Mouse (Mus musculus): ENCODE measurements around the gene Zc2hc1b. TPM values are rescaled to one million over a fixed set of nuclear protein-coding genes. Genes with fewer than 3 reads are reported as not detected.
A peak's percentile ranks its signal among the peaks of the same experiment; 100 is the strongest.

Zc2hc1b gene
- polyA plus RNA-seq, 1 experiment from 2014 or later: not detected

DNA sequence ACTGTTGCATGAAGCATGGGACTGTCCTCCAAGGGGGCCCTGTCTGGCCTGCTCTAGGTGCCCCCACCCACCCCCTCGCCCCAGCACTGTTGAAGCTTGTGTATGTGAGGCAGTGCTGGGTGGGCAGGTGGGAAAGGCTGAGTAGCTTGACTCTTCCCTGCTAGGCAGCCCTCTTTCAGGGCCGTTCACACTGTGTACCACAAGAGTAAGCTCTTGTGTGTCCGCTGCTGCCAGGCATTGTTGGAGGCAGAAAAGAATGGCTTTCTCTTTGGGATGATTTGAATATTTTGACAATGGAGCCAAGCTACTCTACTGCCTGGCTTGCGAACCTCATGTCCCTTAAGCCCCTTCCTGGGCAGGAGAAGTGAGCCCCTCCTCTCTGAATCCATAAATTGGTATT, 62.8 kb downstream of the Zc2hc1b start:
- Histone ChIP-seq H3K9me3 (ENCODE audit: control insufficient read depth, low read length) (no peaks in the 10 kb centered on the region), H3K9ac (ENCODE audit: low read length) (no peak overlapping the region), H3K4me1 (ENCODE audit: control insufficient read depth in 2 of 2, insufficient read depth in 2 of 2, low read length in 2 of 2) (peaks cover 26 to 57% of the 10 kb centered on the region in 2 experiments), H3K4me2 (ENCODE audit: low read length) (no peak overlapping the region), H3K36me3 (ENCODE audit: control insufficient read depth, insufficient read depth, low read length) (peaks cover 50% of the 10 kb centered on the region), H3K27ac (replicated peaks in 1 of 2; ENCODE audit: control insufficient read depth in 1 of 2, insufficient read depth in 1 of 2, low read depth in 2 of 2, low read length in 2 of 2) (peak overlapping the region; percentile 9 to 24; a peak in 1 of 4 replicates), H3K4me3 (ENCODE audit: control insufficient read depth in 1 of 2, insufficient read depth in 1 of 2, low read depth in 1 of 2, low read length in 2 of 2) (no peak overlapping the region), H3K27me3 (ENCODE audit: control insufficient read depth, insufficient read depth, low read length) (no peaks in the 10 kb centered on the region)
- 78% methylated on average over 4 of the region's 4 CpGs for WGBS
- ATAC-seq (ENCODE audit: insufficient number of reproducible peaks, insufficient read depth, low FRiP score, low read depth): no peak

DNA sequence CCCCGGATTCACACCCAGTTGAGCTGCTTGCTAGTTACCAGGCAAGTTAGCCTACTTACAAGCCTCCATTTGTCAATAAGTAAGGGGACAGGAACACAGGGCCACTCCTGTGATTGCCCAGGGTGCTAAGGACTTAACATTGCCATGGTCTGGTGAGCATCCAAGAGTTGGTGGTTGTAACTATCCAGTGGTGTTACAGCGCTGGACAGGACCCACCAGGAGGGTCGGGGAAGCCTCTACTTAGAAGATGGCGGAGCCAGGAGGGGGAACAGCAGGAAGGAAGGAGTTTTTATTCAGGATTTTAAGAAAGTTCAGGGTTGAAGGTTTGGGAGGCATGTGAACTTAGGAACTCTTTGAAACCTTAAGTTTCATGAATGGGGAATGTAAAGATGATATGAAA, 64.2 kb downstream of the Zc2hc1b start:
- peaks cover 57% of the 10 kb centered on the region for H3K36me3 ChIP-seq (ENCODE audit: control insufficient read depth, insufficient read depth, low read length)
- H3K9me3 ChIP-seq (ENCODE audit: control insufficient read depth, low read length): no peaks in the 10 kb centered on the region
- H3K4me2 ChIP-seq (ENCODE audit: low read length): no peak overlapping the region
- no peak overlapping the region for H3K4me3 ChIP-seq (ENCODE audit: control insufficient read depth in 1 of 2, insufficient read depth in 1 of 2, low read depth in 1 of 2, low read length in 2 of 2)
- no peak overlapping the region for H3K9ac ChIP-seq (ENCODE audit: low read length)
- 84% methylated on average over 4 of the region's 4 CpGs for WGBS
- no peak for ATAC-seq (ENCODE audit: insufficient number of reproducible peaks, insufficient read depth, low FRiP score, low read depth)
- H3K27ac ChIP-seq (replicated peaks in 1 of 2; ENCODE audit: control insufficient read depth in 1 of 2, insufficient read depth in 1 of 2, low read depth in 2 of 2, low read length in 2 of 2): no peak overlapping the region
- peaks cover 25 to 64% of the 10 kb centered on the region in 2 experiments for H3K4me1 ChIP-seq (ENCODE audit: control insufficient read depth in 2 of 2, insufficient read depth in 2 of 2, low read length in 2 of 2)
- no peaks in the 10 kb centered on the region for H3K27me3 ChIP-seq (ENCODE audit: control insufficient read depth, insufficient read depth, low read length)

DNA sequence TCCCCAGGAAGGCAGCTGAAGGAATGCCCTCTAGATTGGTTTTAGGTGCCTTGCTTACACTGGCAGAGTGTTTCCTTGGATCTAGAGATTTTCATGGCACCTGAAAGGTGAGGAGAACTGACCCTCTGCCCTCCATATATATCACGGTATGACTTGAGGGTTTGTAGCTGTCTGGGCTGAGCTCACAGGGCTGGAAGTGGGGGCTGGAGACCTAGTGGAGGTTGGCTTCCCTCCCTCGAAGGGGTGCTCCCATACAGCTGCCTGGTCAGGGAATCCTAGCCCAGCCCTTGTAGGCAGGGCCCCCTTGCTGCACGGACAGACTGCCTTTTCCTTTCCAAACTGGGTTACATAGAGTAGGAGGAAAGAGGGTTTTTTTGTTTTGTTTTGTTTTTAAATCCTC, 65.0 kb downstream of the Zc2hc1b start:
- Histone ChIP-seq H3K27ac (replicated peaks in 1 of 2; ENCODE audit: control insufficient read depth in 1 of 2, insufficient read depth in 1 of 2, low read depth in 2 of 2, low read length in 2 of 2) (peak overlapping the region; percentile 1 to 64; a peak in 3 of 4 replicates), H3K4me3 (ENCODE audit: control insufficient read depth in 1 of 2, insufficient read depth in 1 of 2, low read depth in 1 of 2, low read length in 2 of 2) (no peak overlapping the region), H3K27me3 (ENCODE audit: control insufficient read depth, insufficient read depth, low read length) (no peaks in the 10 kb centered on the region), H3K4me1 (ENCODE audit: control insufficient read depth in 2 of 2, insufficient read depth in 2 of 2, low read length in 2 of 2) (peaks cover 23 to 65% of the 10 kb centered on the region in 2 experiments), H3K36me3 (ENCODE audit: control insufficient read depth, insufficient read depth, low read length) (peaks cover 60% of the 10 kb centered on the region), H3K9me3 (ENCODE audit: control insufficient read depth, low read length) (no peaks in the 10 kb centered on the region), H3K4me2 (ENCODE audit: low read length) (no peak overlapping the region), H3K9ac (ENCODE audit: low read length) (no peak overlapping the region)
- ATAC-seq (ENCODE audit: insufficient number of reproducible peaks, insufficient read depth, low FRiP score, low read depth): no peak
- 35% methylated on average over 3 of the region's 3 CpGs for WGBS

GRCm38 (mm10) chr10:13109781-13110180, 68.0 kb downstream of the Zc2hc1b start:
- Histone ChIP-seq H3K9ac (ENCODE audit: low read length) (peak overlapping the region; percentile 0; the same call in 1 of the 2 replicates), H3K4me3 (ENCODE audit: control insufficient read depth in 1 of 2, insufficient read depth in 1 of 2, low read depth in 1 of 2, low read length in 2 of 2) (no peak overlapping the region), H3K9me3 (ENCODE audit: control insufficient read depth, low read length) (no peaks in the 10 kb centered on the region), H3K4me1 (ENCODE audit: control insufficient read depth in 2 of 2, insufficient read depth in 2 of 2, low read length in 2 of 2) (peaks cover 18 to 61% of the 10 kb centered on the region in 2 experiments), H3K27me3 (ENCODE audit: control insufficient read depth, insufficient read depth, low read length) (no peaks in the 10 kb centered on the region), H3K36me3 (ENCODE audit: control insufficient read depth, insufficient read depth, low read length) (peaks cover 56% of the 10 kb centered on the region), H3K27ac (replicated peaks in 1 of 2; ENCODE audit: control insufficient read depth in 1 of 2, insufficient read depth in 1 of 2, low read depth in 2 of 2, low read length in 2 of 2) (peak overlapping the region; percentile 61 to 83), H3K4me2 (ENCODE audit: low read length) (no peak overlapping the region)
- 33% methylated on average over 1 of the region's 1 CpGs for WGBS
- ATAC-seq (ENCODE audit: insufficient number of reproducible peaks, insufficient read depth, low FRiP score, low read depth): peak; percentile 41; the same call in 1 of the 2 replicates

DNA sequence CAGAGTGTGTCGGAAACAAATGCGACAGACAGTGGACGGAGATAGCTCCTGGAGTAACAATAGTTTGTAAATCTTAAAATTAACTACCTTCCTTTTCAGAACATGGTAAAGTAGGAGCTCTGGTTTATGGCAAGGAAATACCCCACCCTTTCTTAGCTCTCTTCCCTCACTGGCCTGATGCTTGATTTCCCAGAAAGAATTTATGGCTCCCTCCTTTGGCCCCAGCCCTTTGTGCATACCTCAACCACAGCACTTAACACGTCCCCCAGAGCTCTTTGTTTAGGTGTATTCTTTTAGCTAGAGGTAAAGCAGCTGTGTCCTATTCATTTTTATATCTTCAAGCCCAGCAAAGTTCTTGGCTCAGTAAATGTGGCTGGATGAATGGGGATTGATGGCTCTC, 69.0 kb downstream of the Zc2hc1b start:
- peak overlapping the region; percentile 12 to 61; a peak in 2 of 4 replicates for H3K27ac ChIP-seq (replicated peaks in 1 of 2; ENCODE audit: control insufficient read depth in 1 of 2, insufficient read depth in 1 of 2, low read depth in 2 of 2, low read length in 2 of 2)
- WGBS: 54% methylated on average over 4 of the region's 4 CpGs

GRCm38 (mm10) chr10:13108021-13108548, 69.7 kb downstream of the Zc2hc1b start:
- no peaks in the 10 kb centered on the region for H3K27me3 ChIP-seq (ENCODE audit: control insufficient read depth, insufficient read depth, low read length)
- H3K36me3 ChIP-seq (ENCODE audit: control insufficient read depth, insufficient read depth, low read length): peaks cover 43% of the 10 kb centered on the region
- ATAC-seq (ENCODE audit: insufficient number of reproducible peaks, insufficient read depth, low FRiP score, low read depth): no peak
- no peaks in the 10 kb centered on the region for H3K9me3 ChIP-seq (ENCODE audit: control insufficient read depth, low read length)
- H3K4me3 ChIP-seq (ENCODE audit: control insufficient read depth in 1 of 2, insufficient read depth in 1 of 2, low read depth in 1 of 2, low read length in 2 of 2): no peak overlapping the region
- H3K4me1 ChIP-seq (ENCODE audit: control insufficient read depth in 2 of 2, insufficient read depth in 2 of 2, low read length in 2 of 2): peaks cover 18 to 61% of the 10 kb centered on the region in 2 experiments
- 57% methylated on average over 7 of the region's 7 CpGs for WGBS
- H3K27ac ChIP-seq (replicated peaks in 1 of 2; ENCODE audit: control insufficient read depth in 1 of 2, insufficient read depth in 1 of 2, low read depth in 2 of 2, low read length in 2 of 2): peak overlapping the region; percentile 19 to 21; a peak in 2 of 4 replicates
- no peak overlapping the region for H3K9ac ChIP-seq (ENCODE audit: low read length)
- H3K4me2 ChIP-seq (ENCODE audit: low read length): no peak overlapping the region

More for the DNA sequence above, 69.0 kb downstream of the Zc2hc1b start:
- H3K9ac ChIP-seq (ENCODE audit: low read length): no peak overlapping the region
- H3K4me3 ChIP-seq (ENCODE audit: control insufficient read depth in 1 of 2, insufficient read depth in 1 of 2, low read depth in 1 of 2, low read length in 2 of 2): no peak overlapping the region
- ATAC-seq (ENCODE audit: insufficient number of reproducible peaks, insufficient read depth, low FRiP score, low read depth): no peak
- H3K9me3 ChIP-seq (ENCODE audit: control insufficient read depth, low read length): no peaks in the 10 kb centered on the region
- peaks cover 48% of the 10 kb centered on the region for H3K36me3 ChIP-seq (ENCODE audit: control insufficient read depth, insufficient read depth, low read length)
- H3K4me1 ChIP-seq (ENCODE audit: control insufficient read depth in 2 of 2, insufficient read depth in 2 of 2, low read length in 2 of 2): peaks cover 18 to 61% of the 10 kb centered on the region in 2 experiments
- no peaks in the 10 kb centered on the region for H3K27me3 ChIP-seq (ENCODE audit: control insufficient read depth, insufficient read depth, low read length)
- H3K4me2 ChIP-seq (ENCODE audit: low read length): no peak overlapping the region

- Histone ChIP-seq H3K4me3 (ENCODE audit: control insufficient read depth in 1 of 2, insufficient read depth in 1 of 2, low read depth in 1 of 2, low read length in 2 of 2) (no peak overlapping the region), H3K4me2 (ENCODE audit: low read length) (no peak overlapping the region), H3K9ac (ENCODE audit: low read length) (no peak overlapping the region), H3K9me3 (ENCODE audit: control insufficient read depth, low read length) (no peaks in the 10 kb centered on the region), H3K4me1 (ENCODE audit: control insufficient read depth in 2 of 2, insufficient read depth in 2 of 2, low read length in 2 of 2) (peaks cover 12 to 59% of the 10 kb centered on the region in 2 experiments), H3K27me3 (ENCODE audit: control insufficient read depth, insufficient read depth, low read length) (no peaks in the 10 kb centered on the region), H3K36me3 (ENCODE audit: control insufficient read depth, insufficient read depth, low read length) (peaks cover 33% of the 10 kb centered on the region; the same call in 1 of the 2 replicates), H3K27ac (replicated peaks in 1 of 2; ENCODE audit: control insufficient read depth in 1 of 2, insufficient read depth in 1 of 2, low read depth in 2 of 2, low read length in 2 of 2) (peak overlapping the region; percentile 61 to 67)
- ATAC-seq (ENCODE audit: insufficient number of reproducible peaks, insufficient read depth, low FRiP score, low read depth): no peak
- WGBS: 70% methylated on average over 9 of the region's 9 CpGs
These were observed 70.8 kb downstream of the Zc2hc1b start for GRCm38 (mm10) chr10:13106909-13107624.
